Mouse (Mus musculus): ENCODE results near the gene Svep1.
A peak's percentile ranks its signal among the peaks of the same experiment; 100 is the strongest.

Gene Svep1

GRCm38 (mm10) chr4:58084155-58084554, 122.5 kb downstream of the Svep1 start:
- no peak for DNase-seq (ENCODE audit: low spot score in 2 of 2)

GRCm38 (mm10) chr4:58082588-58082987, 124.1 kb downstream of the Svep1 start:
- peak in 1 of 2 experiments; percentile 67 for DNase-seq (ENCODE audit: low spot score in 2 of 2)

DNA sequence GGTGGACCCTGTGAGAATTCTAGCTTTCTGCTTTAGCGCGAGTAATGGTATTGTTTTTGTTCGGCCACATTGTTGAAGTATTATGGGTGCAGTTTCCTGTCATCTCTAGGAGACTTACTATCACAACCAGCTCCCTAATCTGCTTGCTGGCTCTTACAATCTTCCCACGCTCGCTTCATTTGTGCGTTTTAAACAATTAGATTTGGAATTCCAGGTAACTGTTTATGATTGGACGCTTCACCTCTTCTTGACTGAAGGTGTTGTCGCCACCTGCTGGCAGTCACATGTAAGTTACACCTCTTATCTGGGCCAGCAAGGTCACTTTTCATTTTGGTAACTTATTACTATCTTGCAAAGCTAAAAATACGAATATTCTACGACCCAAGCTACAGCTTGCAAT, 127.0 kb downstream of the Svep1 start:
- peak in 1 of 2 experiments; percentile 40 for DNase-seq (ENCODE audit: low spot score in 2 of 2)

DNA sequence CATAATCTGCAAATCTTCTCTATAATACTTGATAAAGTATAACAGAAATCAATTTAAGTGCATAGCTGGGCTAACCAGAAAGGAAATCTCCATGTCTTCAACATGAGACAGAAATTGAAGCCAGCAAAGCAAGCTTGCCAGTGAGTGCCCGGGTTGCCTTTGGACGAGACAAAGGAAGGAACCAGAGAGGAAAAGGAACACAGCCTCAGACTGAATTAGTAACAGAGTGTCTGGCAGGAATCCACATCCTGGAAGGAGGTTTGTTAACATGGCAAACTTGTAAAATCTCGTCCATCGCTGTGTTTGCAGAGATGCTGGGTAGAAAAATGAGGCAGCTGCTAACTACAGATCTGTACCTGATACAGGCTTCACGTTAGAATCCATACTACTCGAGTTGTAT, 128.7 kb downstream of the Svep1 start:
- peak in 1 of 2 experiments; percentile 19 for DNase-seq (ENCODE audit: low spot score in 2 of 2)

GRCm38 (mm10) chr4:58077536-58077935, 129.1 kb downstream of the Svep1 start:
- no peak for DNase-seq (ENCODE audit: low spot score in 2 of 2)

- no peak for DNase-seq (ENCODE audit: low spot score in 2 of 2)
Observed at GRCm38 (mm10) chr4:58072888-58073287, 133.8 kb downstream of the Svep1 start.

DNA sequence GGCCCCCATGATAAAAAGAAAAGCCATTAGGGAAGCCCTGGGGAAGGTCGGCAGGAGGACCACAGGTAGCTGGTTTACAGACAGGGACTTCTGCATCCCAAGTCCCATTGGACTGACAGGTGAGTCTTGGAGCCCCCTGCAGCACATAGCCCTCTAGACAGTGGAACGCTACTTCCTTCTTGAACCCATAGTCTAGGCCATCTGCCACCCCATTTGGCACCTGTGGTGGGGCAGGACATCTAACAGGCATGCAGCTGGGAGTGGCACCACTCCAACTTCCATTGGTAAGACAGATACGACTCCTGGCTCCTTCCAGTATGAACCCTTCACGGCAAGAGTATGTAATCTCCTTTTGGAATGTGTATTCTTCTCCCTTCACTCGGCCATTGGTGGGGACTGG, 137.8 kb downstream of the Svep1 start:
- DNase-seq (ENCODE audit: low spot score in 2 of 2): no peak

DNA sequence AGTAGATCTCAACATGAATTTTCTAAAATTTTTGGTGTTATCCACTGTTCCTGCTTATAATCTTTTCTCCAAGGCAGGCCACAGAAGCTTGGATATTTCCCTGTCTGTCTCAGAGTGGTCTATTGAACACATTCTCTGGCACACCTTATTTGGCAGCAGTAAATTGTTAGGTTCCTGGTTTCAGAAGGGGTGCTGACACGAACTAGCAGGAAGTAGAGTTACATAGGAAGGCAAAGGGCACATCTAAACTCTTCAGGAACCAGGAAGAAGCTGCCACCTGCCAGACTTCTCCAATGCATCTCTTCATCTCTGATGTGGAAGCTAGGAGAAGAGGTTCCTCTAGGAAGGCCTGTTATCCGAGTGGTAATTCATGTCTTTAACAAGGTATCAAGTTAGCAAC, 141.9 kb downstream of the Svep1 start:
- DNase-seq (ENCODE audit: low spot score in 2 of 2): no peak

DNA sequence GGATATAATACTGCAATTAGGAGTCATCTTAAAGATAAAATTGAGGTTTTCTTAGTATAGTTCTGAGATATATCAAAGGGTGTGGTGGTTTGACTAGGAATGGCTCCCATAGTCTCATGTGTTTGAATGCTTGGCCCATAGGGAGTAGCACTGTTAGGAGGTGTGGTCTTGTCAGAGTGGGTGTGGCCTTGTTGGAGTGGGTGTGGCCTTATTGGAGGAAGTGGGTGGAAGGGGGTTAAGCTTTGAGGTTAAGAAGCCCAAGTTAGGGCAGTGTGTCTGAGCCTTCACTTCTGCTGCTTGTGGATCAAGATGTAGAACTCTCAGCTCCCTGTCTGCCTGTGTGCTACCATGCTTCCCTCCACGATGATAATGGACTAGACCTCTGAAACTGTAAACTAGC, 143.7 kb downstream of the Svep1 start:
- DNase-seq (ENCODE audit: low spot score in 2 of 2): no peak

GRCm38 (mm10) chr4:58055653-58056052, 151.0 kb downstream of the Svep1 start:
- DNase-seq (ENCODE audit: low spot score in 2 of 2): no peak

GRCm38 (mm10) chr4:58054441-58054840, 152.2 kb downstream of the Svep1 start:
- DNase-seq (ENCODE audit: low spot score in 2 of 2): no peak

GRCm38 (mm10) chr4:58050746-58051145, 155.9 kb downstream of the Svep1 start:
- no peak for DNase-seq (ENCODE audit: low spot score in 2 of 2)

- no peak for DNase-seq (ENCODE audit: low spot score in 2 of 2)
Observed at GRCm38 (mm10) chr4:58050276-58050675, 156.4 kb downstream of the Svep1 start.

- DNase-seq (ENCODE audit: low spot score in 2 of 2): no peak
Observed at GRCm38 (mm10) chr4:58044833-58045232, 161.8 kb downstream of the Svep1 start.

DNA sequence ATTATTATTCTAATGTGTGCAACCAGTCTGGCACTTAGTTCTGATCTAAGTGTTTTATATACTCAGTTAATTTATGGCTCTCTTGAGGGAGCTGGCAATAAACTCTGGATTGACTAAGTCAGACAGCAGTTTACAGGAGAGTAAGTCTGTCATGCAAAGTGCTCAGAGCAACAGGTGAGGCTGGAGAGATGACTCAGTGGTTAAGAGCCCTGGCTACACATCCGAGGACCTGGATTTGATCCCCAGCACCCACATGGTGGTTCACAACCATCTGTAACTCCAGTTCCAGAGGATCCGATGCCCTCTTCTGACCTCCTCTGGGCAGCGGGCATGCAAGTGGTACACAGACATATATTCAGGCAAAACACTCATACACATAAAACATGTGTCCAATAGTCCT, 162.3 kb downstream of the Svep1 start:
- no peak for DNase-seq (ENCODE audit: low spot score in 2 of 2)

DNA sequence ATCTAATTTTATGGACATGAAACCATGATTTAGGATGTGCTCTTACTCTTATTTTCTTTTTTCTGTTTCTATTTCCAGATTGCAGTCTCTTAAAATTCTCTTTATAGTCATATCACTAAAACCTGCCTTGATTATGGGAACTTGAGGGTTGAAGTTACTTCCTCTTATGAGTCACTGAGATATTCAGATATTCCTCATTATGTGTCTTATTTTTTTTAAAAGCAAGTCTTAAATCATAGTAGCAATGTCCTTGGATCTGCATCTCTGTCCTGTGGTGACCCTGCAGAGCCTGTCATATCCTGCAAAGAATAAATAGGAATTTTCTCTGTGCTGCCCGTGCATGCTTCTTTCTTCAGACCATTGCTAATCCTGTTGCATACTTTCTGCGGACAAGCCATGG, 166.6 kb downstream of the Svep1 start:
- no peak for DNase-seq (ENCODE audit: low spot score in 2 of 2)

DNA sequence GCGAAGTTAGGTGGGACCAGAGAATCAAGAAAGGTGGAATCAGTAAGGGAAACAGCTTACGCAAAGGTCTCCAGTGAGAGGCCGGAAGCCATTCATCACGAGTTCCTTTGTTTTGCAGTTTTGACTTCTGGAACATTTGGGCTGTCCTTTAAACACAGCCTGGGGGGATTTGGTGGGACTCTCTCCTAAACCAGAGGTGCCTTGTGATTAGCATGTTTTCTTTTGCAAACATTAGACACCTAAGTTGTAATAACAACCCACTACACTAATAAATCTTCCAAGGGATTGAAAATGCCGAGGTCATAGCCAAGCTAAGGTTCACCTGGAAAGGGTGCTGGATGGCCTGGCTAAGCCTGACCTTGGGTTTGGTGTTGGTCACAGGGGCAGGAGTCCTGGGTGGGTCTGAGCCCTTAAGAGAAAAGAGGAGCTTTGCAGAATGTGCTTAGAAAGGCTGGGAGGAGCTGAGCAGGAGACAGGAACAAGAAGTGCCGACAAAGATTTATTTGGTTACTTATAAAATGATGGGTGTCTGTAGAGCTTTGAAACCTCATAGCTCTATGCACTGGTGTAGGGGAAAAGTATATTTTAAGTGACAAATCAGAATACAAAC, 169.5 kb downstream of the Svep1 start:
- no peak for DNase-seq (ENCODE audit: low spot score in 2 of 2)

- DNase-seq (ENCODE audit: low spot score in 2 of 2): no peak
Observed at GRCm38 (mm10) chr4:58034663-58035062, 172.0 kb downstream of the Svep1 start.

DNA sequence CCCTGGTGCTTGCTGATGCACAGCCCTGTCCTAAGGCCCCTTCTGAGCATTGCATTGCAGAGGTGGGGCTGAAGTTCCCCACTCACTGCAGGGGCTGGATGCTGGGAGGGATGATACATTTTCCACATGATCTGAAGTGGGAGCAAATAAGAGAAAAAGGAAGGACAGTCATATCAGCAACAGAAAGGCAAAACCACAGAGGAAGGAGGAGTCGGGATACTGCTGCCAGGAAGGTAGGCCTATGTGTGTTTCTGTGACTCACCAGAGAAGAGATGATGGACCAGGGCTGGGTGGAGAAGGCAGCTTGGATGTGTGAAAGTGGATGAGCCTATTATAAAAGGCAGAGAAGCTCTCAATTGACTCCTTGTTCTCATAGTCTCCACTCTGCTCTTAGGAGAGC, 173.9 kb downstream of the Svep1 start:
- peak in 1 of 2 experiments; percentile 14 for DNase-seq (ENCODE audit: low spot score in 2 of 2)

GRCm38 (mm10) chr4:58009024-58009423, 197.6 kb downstream of the Svep1 start, which contains the start of gene Txndc8:
Txndc8 (minus strand) TSS chr4:58009124.
- no peak for DNase-seq (ENCODE audit: low spot score in 2 of 2)

GRCm38 (mm10) chr4:58003501-58003900, 203.2 kb downstream of the Svep1 start:
- DNase-seq (ENCODE audit: low spot score in 2 of 2): no peak

Measured in left cerebral cortex, adult 9 months (tissue).